Mouse (Mus musculus): ENCODE measurements around the gene Ndufa4l2. TPM values are rescaled to one million over a fixed set of nuclear protein-coding genes. Genes with fewer than 3 reads are reported as not detected.

Gene Ndufa4l2
- total RNA-seq, 2 experiments from 2014 or later = 26.0 to 27.6 TPM

GRCm38 (mm10) chr10:127557397-127557796 is 42.6 kb downstream of the Ndufa4l2 start:
- DNase-seq = no peak
- intact Hi-C loops (cut with DNase I) = no loop called here

GRCm38 (mm10) chr10:127561145-127561544 is 46.4 kb downstream of the Ndufa4l2 start:
- DNase-seq = no peak
- intact Hi-C loops (cut with DNase I) = no loop called here

- intact Hi-C loops (cut with DNase I) = no loop called here
Measured at GRCm38 (mm10) chr10:127563840-127564239, 49.1 kb downstream of the Ndufa4l2 start.

GRCm38 (mm10) chr10:127564301-127564700 is 49.5 kb downstream of the Ndufa4l2 start:
- intact Hi-C loops (cut with DNase I) = no loop called here
- no peak for DNase-seq

More at GRCm38 (mm10) chr10:127563840-127564239, 49.1 kb downstream of the Ndufa4l2 start:
- no peak for DNase-seq

Other genes with a start within 250 kb of the Ndufa4l2 start
- gene Dctn2, start 248.6 kb upstream of the Ndufa4l2 start, total RNA-seq (2021) = 100 to 1,000 TPM; 144 to 154 TPM
- gene Mbd6, start 225.9 kb upstream of the Ndufa4l2 start, total RNA-seq (2021) = 10 to 100 TPM; 22.0 to 24.2 TPM
- gene Mars, start 203.2 kb upstream of the Ndufa4l2 start, total RNA-seq (2021) = 10 to 100 TPM; 41.0 to 46.4 TPM
- gene Arhgap9, start 193.0 kb upstream of the Ndufa4l2 start, total RNA-seq (2021) = 1 to 10 TPM; 3.1 to 3.6 TPM
- gene Gli1, start 173.0 kb upstream of the Ndufa4l2 start, total RNA-seq (2021) = 1 to 10 TPM; 1.0 to 2.6 TPM
- not detected for gene Inhbe, start 160.6 kb upstream of the Ndufa4l2 start, total RNA-seq (2021)
- gene Inhbc, start 144.5 kb upstream of the Ndufa4l2 start, total RNA-seq (2021) = not detected
- gene R3hdm2, start 134.6 kb upstream of the Ndufa4l2 start, total RNA-seq (2021) = 100 to 1,000 TPM; 150 to 169 TPM
- under 1 TPM; 0.51 to 0.64 TPM for gene Stac3, start 13.3 kb upstream of the Ndufa4l2 start, total RNA-seq (2021)
- 10 to 100 TPM; 43.8 to 44.3 TPM for gene Shmt2, start 7.5 kb downstream of the Ndufa4l2 start, total RNA-seq (2021)
- gene Nxph4, start 19.6 kb downstream of the Ndufa4l2 start, total RNA-seq (2021) = under 1 TPM; 0.28 to 0.41 TPM
- 10 to 100 TPM; 73.4 to 88.6 TPM for gene Lrp1, start 106.2 kb downstream of the Ndufa4l2 start, total RNA-seq (2021)
- 10 to 100 TPM; 42.3 to 46.0 TPM for gene Stat6, start 128.0 kb downstream of the Ndufa4l2 start, total RNA-seq (2021)
- 1 to 10 TPM; 2.7 to 4.5 TPM for gene Nemp1, start 151.9 kb downstream of the Ndufa4l2 start, total RNA-seq (2021)
- 1 to 10 TPM; 5.7 to 8.4 TPM for gene Nab2, start 153.6 kb downstream of the Ndufa4l2 start, total RNA-seq (2021)
- gene Myo1a, start 190.2 kb downstream of the Ndufa4l2 start, total RNA-seq (2021) = not detected
- gene Tac2, start 209.5 kb downstream of the Ndufa4l2 start, total RNA-seq (2021) = not detected
- 1 to 10 TPM; 6.8 to 7.8 TPM for gene Zbtb39, start 224.6 kb downstream of the Ndufa4l2 start, total RNA-seq (2021)
- 1 to 10 TPM; 3.5 to 4.0 TPM for gene Gpr182, start 236.8 kb downstream of the Ndufa4l2 start, total RNA-seq (2021)
- gene Rdh1, start 244.8 kb downstream of the Ndufa4l2 start, total RNA-seq (2021) = under 1 TPM in 1 of 2 experiments, not detected in 1; 0.08 TPM
- gene Rdh16f1, start 244.8 kb downstream of the Ndufa4l2 start, total RNA-seq (2021) = under 1 TPM in 1 of 2 experiments, not detected in 1; 0.11 TPM